Mouse (Mus musculus) neural tube, embryonic 11.5 days (tissue): ENCODE results near the gene Mrpl30. TPM values are rescaled to one million over a fixed set of nuclear protein-coding genes. Genes with fewer than 3 reads are reported as not detected.

Source experiments
- ATAC-seq: fragments of 200-750 bp; cut with Nextera tagmentation; 2 replicates; pipeline ENCODE4 v1.8.0; 2017; ENCODE audit warnings: moderate number of reproducible peaks, mild to moderate bottlenecking, moderate TSS enrichment, moderate library complexity; ENCODE audit not compliant: insufficient read depth, low FRiP score, low TSS enrichment
- DNase-seq: peaks from one replicate; pipeline ENCODE4 v3.0.0-alpha.2; 2015; ENCODE audit warnings: low spot score
- H3K27ac ChIP-seq: fragments of 300-500 bp; sonication (generic); 2 replicates; pipeline ENCODE4 v1.5.1; 2014; ENCODE audit warnings: low read depth, mild to moderate bottlenecking, low read length
- H3K27me3 ChIP-seq: fragments of 300-500 bp; sonication (generic); 2 replicates; pipeline ENCODE4 v1.6.1; 2014; ENCODE audit warnings: mild to moderate bottlenecking, low read length, mixed read lengths; ENCODE audit not compliant: control insufficient read depth, insufficient read depth
- H3K36me3 ChIP-seq: fragments of 300-500 bp; sonication (generic); 2 replicates; pipeline ENCODE4 v1.6.1; 2014; ENCODE audit warnings: mild to moderate bottlenecking, low read length, moderate library complexity, mixed read lengths; ENCODE audit not compliant: control insufficient read depth, insufficient read depth
- H3K4me1 ChIP-seq: fragments of 300-500 bp; sonication (generic); 2 replicates; pipeline ENCODE4 v1.6.1; 2014; ENCODE audit warnings: low read length, mixed read lengths; ENCODE audit not compliant: control insufficient read depth, insufficient read depth
- H3K4me2 ChIP-seq: fragments of 300-500 bp; sonication (generic); 2 replicates; pipeline ENCODE4 v1.6.1; 2014; ENCODE audit warnings: low read depth, mild to moderate bottlenecking, moderate library complexity
- H3K4me3 ChIP-seq: fragments of 300-500 bp; sonication (generic); 2 replicates; pipeline ENCODE4 v1.5.1; 2014; ENCODE audit warnings: low read depth, low read length
- H3K9ac ChIP-seq: fragments of 300-500 bp; sonication (generic); 2 replicates; pipeline ENCODE4 v1.6.1; 2014; ENCODE audit warnings: mild to moderate bottlenecking, low read length
- H3K9me3 ChIP-seq: fragments of 300-500 bp; sonication (generic); 2 replicates; pipeline ENCODE4 v1.6.1; 2016; ENCODE audit warnings: low read length; ENCODE audit not compliant: control insufficient read depth
- WGBS: fragments of 180-500 bp; shearing (Covaris S2); extraction: QIAGEN DNeasy Blood & Tissue Kit; methylation state at CpG from one replicate; pipeline ENCODE4 v1.1.7; 2014; 5-methylcytosine and 5-hydroxymethylcytosine counted together
- polyA plus RNA-seq: library from polyadenylated mRNA; unstranded; fragments of >200 nt; fragmentation: Nextera tagmentation; extraction: Ambion mirVana; gene quantifications from 2 replicates; pipeline ENCODE4 v1.2.1, GENCODE M21; 2014

Mrpl30 gene
- polyA plus RNA-seq, 1 experiment from 2014 or later, result 219 TPM

DNA sequence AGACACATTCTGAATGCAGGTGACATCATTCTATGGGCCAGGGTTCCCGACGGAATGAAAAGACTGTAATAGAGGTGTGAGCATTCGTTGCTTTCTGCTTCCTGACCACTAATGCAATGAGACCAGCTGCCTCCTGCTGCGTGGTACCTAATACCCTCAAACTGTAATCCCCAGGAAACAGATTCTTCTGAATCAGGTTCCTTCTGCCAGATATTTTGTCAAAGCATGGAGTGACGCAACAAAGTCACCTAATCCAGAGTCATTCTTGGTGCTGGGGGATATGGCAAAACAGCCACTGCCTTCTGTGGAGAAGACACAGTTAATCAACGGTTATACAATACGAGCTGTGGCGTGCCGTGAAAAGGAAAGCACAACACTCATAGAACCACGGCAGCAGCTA is 21.6 kb upstream of the Mrpl30 start:
- DNase-seq (no peak), ATAC-seq (no peak)
- Histone ChIP-seq H3K9ac (no peak overlapping the region), H3K27me3 (no peaks in the 10 kb centered on the region), H3K4me1 (no peaks in the 10 kb centered on the region), H3K4me3 (no peak overlapping the region), H3K4me2 (no peak overlapping the region), H3K9me3 (no peaks in the 10 kb centered on the region), H3K27ac (no peak overlapping the region), H3K36me3 (no peaks in the 10 kb centered on the region)
- 61% methylated on average over 10 of the region's 10 CpGs for WGBS

DNA sequence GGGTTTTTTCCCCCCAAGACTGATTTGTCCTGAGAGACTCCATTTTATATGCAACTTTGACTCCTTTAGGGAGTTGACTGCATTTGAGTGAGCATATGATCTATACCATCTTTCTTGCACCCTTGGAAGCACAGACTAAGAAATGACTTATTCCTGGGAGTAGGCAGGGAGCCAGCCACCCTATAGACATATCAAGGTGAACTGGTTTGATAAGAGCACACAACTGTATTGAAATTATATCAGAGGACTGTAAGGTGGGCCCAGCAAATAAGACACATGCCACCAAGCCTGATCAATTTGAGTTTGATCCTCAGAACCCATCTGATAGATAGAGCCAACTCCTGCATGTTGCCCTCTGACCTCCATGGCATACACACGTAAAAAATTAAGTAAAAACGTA is 20.9 kb upstream of the Mrpl30 start:
- Histone ChIP-seq H3K4me2 (no peak overlapping the region), H3K4me3 (no peak overlapping the region), H3K27me3 (no peaks in the 10 kb centered on the region), H3K9ac (no peak overlapping the region), H3K27ac (no peak overlapping the region), H3K9me3 (no peaks in the 10 kb centered on the region), H3K4me1 (no peaks in the 10 kb centered on the region), H3K36me3 (no peaks in the 10 kb centered on the region)
- WGBS, result 68% methylated on average over 2 of the region's 2 CpGs
- ATAC-seq (no peak), DNase-seq (no peak)

DNA sequence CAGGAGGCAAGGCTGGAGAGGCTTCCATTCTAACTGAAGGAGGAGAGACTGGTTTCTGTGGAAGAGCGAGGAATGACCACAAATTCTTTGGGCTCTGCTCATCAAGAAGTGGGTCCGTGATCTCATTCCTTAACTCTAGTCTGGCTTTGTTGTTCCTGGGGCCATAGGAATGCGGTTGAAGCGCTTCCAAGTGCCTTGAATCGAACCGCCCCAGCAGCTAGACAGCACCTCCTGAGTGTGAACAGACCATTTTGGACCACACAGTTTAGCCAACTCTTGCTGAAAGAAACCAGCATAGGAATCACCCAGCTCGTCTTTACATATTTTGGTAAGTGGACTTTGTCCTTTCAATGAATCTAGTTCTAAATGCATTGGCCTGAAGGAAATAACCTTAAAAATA is 18.6 kb upstream of the Mrpl30 start, which contains the start of gene Lipt1:
Gene Lipt1 (plus strand): TSS at position 35 of the 400 bp plus-strand sequence.
- Histone ChIP-seq H3K36me3 (peaks cover 2% of the 10 kb centered on the region), H3K27ac (no peak within 1 kb of the TSS), H3K9ac (peak within 1 kb of the TSS; percentile 54), H3K9me3 (no peaks in the 10 kb centered on the region), H3K4me2 (peak within 1 kb of the TSS; percentile 49), H3K4me3 (peak within 1 kb of the TSS; percentile 49), H3K4me1 (no peaks in the 10 kb centered on the region), H3K27me3 (no peaks in the 10 kb centered on the region)
- ATAC-seq (peak; percentile 49; the same call in 1 of the 2 replicates), DNase-seq (peak; percentile 34)
- WGBS, result 8% methylated on average over 7 of the region's 7 CpGs

DNA sequence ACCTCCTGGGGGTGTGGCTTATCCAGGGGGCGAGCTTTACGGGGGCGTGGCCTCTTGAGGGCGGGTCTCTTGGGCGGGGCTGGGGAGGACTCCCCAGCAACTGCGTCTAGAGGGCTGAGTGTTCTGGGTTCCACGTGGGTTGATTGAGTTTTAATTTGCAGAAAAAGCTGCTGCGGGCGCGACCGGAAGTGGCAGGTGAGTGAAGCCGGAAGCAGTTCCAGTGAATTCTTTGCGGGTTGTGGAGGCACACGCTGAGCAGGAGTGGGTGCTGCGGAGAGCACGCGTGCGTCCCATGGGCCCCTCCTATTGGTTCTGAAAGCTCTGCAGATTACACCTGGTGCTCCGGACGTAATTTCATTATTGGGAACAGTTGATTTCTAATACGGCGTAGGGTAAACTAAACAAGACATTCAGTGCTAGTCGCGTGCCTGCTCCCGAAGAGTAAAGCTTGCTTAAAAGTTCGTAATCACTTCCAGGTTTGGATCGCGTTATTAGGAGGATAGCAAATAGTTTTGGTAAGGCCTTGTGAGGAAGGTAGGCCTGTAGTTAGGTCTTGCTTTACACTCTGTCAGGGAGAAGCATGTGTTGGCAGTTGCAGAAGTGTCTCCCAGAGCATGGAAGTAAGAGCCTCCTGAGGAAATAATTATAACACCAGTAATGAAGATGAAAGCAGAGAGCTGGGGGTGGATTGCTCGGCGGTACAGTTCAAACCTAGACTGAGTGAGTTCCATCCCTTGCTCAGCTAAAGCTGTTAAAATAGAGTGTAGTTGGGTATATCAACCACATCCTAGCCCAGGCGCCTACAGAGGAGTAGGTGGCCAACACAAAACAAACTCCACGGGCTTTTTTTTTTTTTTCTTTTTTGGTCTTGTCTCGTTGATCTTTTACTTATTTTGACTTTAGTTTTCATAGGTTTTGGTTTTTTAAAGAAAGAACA is 17.9 kb upstream of the Mrpl30 start:
- Histone ChIP-seq H3K27ac (no peak overlapping the region), H3K4me3 (peak overlapping the region; percentile 49), H3K9ac (peak overlapping the region; percentile 54), H3K36me3 (peaks cover 2% of the 10 kb centered on the region), H3K9me3 (no peaks in the 10 kb centered on the region), H3K4me1 (no peaks in the 10 kb centered on the region), H3K27me3 (no peaks in the 10 kb centered on the region), H3K4me2 (peak overlapping the region; percentile 49)
- WGBS, result 6% methylated on average over 33 of the region's 33 CpGs
- DNase-seq, result peak; percentile 75
- ATAC-seq, result peak; percentile 83; the same call in 1 of the 2 replicates

DNA sequence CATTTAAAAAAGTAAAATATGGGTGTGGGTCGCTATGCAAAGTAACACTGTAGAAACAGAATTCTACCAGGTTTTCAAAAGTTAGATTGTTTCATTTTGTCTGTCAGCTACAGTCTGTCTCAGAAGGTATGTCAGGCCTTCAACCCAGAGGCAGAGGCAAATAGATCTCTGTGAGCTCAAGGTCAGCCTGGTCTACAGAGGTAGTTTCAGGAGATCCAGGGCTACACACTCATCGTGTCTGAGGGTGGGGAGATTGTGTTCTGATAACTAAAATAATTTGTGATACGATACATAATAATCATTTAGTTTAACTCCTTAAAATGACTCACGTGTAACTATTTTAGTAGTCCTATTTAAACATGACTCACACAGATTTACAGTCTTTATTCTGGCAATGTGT is 17.1 kb upstream of the Mrpl30 start:
- Histone ChIP-seq H3K9ac (no peak overlapping the region), H3K9me3 (no peaks in the 10 kb centered on the region), H3K36me3 (peaks cover 2% of the 10 kb centered on the region), H3K27ac (no peak overlapping the region), H3K27me3 (no peaks in the 10 kb centered on the region), H3K4me1 (no peaks in the 10 kb centered on the region), H3K4me3 (no peak overlapping the region), H3K4me2 (no peak overlapping the region)
- no peak for DNase-seq
- ATAC-seq, result no peak
- WGBS, result 91% methylated on average over 4 of the region's 4 CpGs

- H3K36me3 ChIP-seq, result peaks cover 2% of the 10 kb centered on the region
- WGBS, result 93% methylated on average over 13 of the region's 13 CpGs
- DNase-seq (no peak), ATAC-seq (no peak)
- no peaks in the 10 kb centered on the region for H3K27me3 ChIP-seq
- H3K4me3 ChIP-seq, result no peak overlapping the region
- no peak overlapping the region for H3K4me2 ChIP-seq
- H3K27ac ChIP-seq, result no peak overlapping the region
- no peak overlapping the region for H3K9ac ChIP-seq
- no peaks in the 10 kb centered on the region for H3K9me3 ChIP-seq
- no peaks in the 10 kb centered on the region for H3K4me1 ChIP-seq
Observed at GRCm38 (mm10) chr1:37877736-37878460, 12.4 kb upstream of the Mrpl30 start.

DNA sequence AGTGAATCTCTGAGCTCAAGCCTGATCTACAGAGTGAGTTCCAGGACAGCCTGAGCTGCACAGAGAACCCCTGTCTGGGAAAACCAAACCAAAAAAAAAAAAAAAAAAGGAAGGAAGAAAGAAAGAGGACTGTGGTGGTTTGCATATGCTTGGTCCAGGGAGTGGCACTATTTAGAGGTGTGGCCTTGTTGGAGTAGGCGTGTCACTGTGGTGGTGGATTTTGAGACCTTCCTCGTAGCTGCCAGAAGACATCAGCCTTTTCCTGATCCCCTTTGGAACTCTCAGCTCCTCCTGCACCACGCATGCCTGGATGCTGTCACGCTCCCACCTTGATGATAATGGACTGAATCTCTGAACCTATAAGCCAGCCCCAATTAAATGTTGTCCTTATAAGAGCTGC is 6.9 kb upstream of the Mrpl30 start:
- ATAC-seq, result no peak
- Histone ChIP-seq H3K4me2 (no peak overlapping the region), H3K9ac (no peak overlapping the region), H3K4me1 (no peaks in the 10 kb centered on the region), H3K27ac (no peak overlapping the region), H3K4me3 (no peak overlapping the region), H3K27me3 (no peaks in the 10 kb centered on the region), H3K36me3 (peaks cover 3% of the 10 kb centered on the region; the same call in 1 of the 2 replicates), H3K9me3 (no peaks in the 10 kb centered on the region)
- 93% methylated on average over 4 of the region's 4 CpGs for WGBS
- no peak for DNase-seq

GRCm38 (mm10) chr1:37884451-37884850 is 5.8 kb upstream of the Mrpl30 start:
- 79% methylated on average over 4 of the region's 4 CpGs for WGBS
- no peak overlapping the region for H3K4me3 ChIP-seq
- ATAC-seq, result no peak
- peaks cover 3% of the 10 kb centered on the region; the same call in 1 of the 2 replicates for H3K36me3 ChIP-seq
- H3K4me1 ChIP-seq, result no peaks in the 10 kb centered on the region
- no peaks in the 10 kb centered on the region for H3K27me3 ChIP-seq
- H3K4me2 ChIP-seq, result no peak overlapping the region
- H3K27ac ChIP-seq, result no peak overlapping the region
- no peak for DNase-seq
- no peak overlapping the region for H3K9ac ChIP-seq
- H3K9me3 ChIP-seq, result no peaks in the 10 kb centered on the region
